Mouse (Mus musculus): Measurements from ENCODE around the gene Prkd2.

Prkd2 gene

DNA sequence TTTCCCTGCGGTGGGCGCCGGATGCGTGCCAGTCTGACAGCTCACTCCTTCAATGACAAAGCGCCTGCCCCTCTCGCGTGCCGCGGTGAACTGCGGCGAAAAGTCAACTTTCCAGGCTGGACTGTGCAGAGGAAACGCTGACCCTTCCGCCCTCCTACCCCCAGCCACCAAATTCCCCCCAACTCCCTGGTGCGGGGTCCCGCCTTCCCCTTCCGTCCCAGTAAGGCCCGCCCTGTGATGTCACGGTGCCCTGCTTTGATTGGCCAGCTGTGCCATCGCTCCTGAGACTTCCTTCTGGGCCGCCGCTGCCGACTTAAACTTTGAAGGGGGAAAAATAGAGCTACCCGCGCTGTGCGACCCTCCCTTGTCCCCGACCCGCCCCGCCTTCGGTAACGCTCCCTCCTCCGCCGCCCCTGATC lies at the start of gene Prkd2:
Prkd2 (plus strand) TSS at position 258 of the 419 bp plus-strand sequence.
- peak; percentile 92 for DNase-seq (ENCODE audit: low spot score)

DNA sequence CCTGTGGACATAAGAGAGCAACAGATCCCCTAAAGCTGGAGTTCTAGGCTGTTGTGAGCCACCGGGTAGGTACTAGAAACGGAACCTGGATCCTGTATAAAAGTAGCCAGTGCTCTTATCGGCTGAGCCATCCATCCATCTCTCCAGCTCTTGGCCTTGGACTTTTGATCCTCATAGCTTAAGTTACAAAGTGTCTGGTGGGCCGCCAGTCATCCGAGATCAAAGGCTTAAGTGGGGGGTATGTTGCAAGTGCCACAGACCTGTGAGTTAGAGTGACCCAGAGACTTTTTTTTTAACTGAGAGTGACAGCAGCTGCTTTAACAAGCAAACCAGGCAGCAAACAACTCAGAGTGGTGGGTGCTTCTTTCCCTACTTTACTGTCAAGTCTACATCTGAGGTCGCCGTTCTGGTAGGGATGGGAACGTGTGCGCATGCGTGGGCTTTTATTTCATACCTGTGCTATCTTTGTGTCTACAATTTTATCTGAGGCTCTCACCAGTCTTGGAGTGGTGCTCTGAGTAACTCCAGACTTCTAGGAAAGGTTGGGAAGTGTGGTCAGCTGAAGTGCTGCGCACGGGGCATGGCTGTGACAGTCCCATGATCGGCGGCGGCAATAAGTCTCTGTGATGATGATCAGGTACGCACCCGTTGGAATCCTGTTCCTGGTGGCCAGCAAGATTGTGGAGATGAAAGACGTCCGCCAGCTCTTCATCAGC lies 49.5 kb upstream of the Prkd2 start:
- no peak for DNase-seq (ENCODE audit: low spot score)

DNA sequence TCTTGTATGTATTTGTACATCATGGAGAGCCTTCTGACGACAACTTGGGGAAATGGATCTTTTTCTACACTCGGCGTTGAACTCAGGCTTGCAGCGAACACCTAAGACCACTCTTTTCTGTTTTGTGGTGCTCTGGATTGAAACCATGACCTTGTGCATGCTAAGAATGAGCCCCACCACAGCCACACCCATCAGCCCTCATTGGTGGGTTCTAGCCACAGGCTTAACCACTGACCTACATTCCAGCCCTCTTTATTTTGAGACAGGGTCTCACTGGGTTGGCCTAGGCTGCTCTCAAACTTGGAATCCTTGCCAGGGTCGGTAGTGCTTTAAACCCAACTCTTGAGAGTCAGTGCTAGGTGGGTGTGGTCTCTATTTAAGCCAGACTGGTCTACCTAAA lies 47.8 kb upstream of the Prkd2 start:
- no peak for DNase-seq (ENCODE audit: low spot score)

DNA sequence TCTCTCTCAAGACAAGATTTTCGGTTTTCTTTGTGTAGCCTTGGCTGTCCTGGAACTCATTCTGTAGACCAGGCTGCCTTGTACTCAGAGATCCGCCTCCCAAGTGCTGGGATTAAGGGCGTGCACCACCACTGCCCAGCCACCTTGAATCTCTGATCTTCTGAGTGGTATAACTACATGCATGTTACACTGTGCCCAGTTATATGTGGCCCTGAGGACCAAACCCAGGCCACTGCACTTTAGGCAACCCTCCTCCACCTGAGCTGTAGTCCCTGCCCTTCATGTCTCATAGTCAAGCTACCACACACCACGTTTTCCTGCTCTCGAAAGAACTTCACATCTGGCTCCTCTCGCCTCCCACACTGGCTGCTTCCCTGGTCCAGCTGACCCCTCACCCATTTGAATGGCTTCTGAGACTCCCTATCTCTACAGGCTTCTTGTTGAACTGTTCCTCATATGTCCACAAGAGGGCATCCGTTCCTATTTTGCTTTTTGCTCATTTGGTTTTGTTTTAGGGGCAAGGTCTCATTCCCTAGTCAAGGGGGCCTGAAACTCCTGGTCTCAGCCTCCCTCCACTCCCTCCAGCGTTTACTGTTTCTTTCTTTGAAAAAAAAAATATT lies 38.2 kb upstream of the Prkd2 start:
- DNase-seq (ENCODE audit: low spot score): no peak

DNA sequence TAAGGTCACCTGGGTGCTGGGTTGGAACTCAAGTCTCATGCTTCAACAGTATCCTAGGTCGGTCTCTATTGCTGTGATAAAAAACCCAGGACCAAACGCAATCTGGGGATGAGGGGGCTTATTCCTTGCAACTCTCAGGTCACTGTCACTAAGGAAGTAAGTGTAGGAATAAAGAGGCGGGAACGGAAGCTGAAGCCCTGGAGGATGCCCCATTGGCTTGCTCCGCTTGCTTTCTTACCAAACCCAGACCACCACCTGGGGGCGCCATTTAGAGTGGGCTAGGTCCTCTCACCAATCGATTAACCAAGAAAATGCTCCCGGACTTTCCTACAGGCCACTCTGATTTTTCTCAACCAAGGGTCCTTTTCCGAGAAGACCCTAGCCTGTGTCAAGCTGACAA lies 34.8 kb upstream of the Prkd2 start:
- no peak for DNase-seq (ENCODE audit: low spot score)

DNA sequence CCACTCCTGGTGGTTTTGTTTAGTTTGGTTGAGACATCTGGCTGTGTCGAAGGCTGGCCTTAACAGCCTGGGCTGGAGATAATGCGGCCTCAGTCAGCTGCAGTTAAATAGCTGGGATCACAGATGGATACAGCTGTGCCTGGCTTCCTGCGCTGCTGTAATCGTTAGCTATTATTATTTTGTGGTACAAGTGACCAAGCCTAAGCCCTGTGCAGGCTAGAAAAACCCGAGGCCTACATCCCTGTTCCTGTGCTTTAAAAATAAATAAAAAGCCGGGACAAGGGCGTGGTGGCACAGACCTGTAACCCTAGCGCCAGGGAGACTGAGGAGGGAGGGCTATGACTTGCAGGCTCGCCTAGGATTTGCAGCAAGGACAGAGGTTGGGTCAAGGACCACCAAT lies 34.1 kb upstream of the Prkd2 start:
- no peak for DNase-seq (ENCODE audit: low spot score)

DNA sequence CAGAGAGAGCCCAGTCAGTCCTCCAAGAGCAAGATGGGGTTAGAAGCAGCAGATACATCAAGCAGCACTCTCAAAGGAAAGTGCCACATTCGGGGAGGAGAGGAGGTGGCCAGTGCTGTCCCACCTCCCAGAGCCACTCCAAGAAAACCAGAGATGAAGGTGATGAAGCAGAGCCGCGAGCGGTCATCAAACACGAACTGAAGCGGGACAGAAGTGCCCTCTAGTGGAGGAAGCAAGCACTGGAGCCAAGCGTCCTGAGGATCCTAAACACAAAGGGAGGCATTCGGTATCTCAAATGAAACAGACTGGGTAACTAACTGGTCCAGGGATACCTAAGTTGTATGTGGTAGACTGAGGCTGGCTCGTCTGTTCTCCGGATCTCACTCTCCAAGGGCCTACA lies 33.0 kb upstream of the Prkd2 start:
- peak; percentile 72 for DNase-seq (ENCODE audit: low spot score)

DNA sequence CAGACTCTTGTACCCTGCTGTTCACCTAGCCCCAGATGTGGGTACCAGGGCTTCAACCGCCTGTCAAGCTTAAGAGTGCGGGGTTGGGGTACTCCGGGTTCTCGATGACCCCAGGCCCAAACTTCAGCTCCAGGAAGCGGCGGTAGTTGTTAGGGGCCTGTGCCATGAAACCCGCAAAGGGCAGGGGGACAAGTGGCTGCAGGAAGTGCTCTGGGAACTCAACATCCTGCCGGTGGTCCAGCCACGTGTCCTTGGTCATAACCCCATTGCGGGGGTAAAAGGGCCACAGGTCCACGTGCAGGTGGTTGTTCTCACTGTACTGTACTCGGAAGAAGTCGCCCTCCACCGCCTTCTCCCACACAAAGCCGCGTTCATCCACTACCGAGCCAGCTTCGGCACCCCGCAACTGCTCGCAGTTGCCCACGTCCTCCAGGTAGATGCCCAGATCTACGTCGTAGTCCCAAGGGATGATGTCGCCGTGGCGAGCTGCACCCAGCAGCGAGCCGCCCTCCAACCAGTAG lies 32.2 kb upstream of the Prkd2 start:
- DNase-seq (ENCODE audit: low spot score): no peak

DNA sequence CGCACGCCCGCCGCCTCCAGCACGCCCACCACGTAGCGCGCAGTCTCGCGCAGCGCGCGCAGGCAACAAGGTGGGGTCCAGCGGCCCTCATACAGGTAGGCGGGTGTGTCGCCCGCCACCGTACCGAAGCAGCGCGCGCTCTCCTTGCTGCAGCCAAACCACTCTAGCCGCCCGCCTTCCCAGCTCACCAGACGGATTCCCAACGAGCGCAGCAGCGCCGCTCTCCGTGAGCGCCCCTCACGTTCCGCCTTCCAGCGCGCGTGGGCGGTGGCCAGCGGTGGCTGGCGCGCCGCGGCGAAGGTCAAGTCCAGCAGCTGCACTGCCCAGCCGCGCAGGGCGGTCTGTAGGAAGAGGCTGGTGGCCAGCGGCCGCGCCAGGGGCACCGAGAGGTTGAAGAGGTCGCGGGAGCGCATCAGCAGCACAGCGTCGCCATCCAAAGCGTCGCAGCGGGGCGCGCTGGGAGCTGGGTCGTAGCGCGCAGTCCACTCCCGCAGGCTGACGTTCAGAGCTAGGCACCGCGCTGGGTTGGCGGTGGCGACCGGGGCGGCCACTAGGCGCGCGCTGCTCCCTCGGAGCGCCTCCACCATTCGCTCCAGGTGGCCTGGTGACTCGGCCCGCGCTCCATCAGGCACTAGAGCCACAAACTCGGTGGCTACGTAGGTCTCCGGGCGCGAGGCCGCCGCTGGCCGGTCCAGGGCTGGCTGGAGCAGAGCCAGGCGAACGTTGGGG lies 31.6 kb upstream of the Prkd2 start:
- DNase-seq (ENCODE audit: low spot score): no peak

DNA sequence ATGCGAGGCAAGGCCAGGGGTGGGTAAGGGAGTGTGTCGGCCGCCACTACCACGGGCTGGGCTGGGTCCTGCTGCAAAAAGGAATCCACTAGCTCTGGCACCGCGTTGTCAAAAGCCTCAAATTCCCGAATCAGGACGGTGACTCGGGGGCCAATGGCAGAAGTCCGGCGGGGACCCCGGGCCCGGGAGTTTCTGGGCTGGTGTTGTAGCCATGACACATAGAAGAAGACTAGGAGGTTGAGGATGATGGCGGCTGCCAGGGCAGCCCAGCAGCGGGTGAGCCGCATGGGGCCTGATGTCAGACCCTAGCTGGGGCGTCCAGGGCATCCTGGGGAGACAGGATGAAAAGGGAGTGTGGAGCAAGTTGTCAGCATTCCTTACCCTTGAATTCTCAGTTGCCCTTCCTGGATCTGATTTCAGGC lies 31.0 kb upstream of the Prkd2 start:
- no peak for DNase-seq (ENCODE audit: low spot score)

DNA sequence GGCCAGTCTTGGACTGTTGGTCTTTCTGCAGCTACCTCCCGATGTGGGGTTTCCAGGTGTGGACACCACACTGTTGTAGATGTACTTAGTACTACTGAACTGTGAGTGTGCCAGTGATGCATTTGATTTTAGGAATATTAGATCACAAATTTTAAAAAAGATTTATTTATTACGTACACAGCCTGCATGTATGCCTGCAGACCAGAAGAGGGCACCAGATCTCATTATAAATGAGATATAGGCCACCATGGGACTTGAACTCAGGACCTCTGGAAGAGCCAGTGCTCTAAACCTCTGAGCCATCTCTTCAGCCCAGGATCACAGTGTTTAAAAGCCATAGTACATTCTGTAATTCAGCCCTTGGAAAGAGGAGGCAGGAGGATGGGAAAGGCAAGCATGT lies 30.2 kb upstream of the Prkd2 start:
- DNase-seq (ENCODE audit: low spot score): no peak

DNA sequence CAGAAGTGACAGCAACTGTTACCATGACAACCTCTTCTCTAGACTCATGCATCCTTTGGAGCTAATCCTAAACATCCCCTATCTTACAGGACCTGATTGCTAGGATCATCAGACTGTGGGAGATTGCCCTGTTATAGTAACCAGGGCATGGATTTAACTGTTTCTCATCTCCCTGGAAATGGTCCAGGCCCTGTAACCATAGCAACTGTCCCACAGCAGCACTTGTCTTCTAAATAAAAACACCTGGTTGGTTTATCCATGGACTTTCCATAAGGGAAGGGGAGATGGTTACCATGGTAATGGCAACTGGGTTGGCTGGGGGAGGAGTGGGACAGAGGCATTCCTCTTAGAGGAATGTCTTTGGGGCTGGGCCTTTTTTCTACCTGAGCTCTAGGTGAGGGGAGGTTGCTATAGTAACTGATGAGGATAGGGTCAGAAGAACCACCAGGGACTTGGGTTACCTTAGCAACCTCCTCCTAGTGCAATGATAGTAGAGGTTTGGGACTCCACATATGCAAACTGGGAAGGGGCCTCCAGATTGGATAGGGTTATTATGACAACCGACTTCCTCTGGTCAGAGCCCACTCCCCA lies 27.3 kb upstream of the Prkd2 start, which contains the start of gene Strn4:
Strn4 (plus strand) TSS at position 539 of the 591 bp plus-strand sequence.
- DNase-seq (ENCODE audit: low spot score): no peak

DNA sequence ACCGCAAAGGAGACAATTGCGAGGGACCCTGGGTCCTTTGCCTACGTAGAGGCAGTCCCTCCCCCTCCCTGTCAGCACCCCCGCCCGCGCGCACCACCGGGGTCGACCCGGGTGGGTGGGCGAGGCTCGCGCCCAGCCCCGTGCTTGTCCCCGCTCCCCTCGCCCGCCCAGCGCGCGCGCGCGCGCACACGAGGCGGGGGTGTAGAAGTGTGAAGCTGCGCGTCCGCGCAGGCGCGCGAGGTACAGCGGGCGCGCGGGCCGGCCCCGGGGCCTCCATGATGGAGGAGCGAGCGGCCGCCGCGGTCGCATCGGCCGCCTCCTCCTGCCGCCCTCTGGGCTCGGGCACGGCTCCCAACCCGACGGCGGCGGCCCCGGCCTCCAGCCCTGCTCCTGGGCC lies 26.6 kb upstream of the Prkd2 start:
- DNase-seq (ENCODE audit: low spot score): peak; percentile 77

DNA sequence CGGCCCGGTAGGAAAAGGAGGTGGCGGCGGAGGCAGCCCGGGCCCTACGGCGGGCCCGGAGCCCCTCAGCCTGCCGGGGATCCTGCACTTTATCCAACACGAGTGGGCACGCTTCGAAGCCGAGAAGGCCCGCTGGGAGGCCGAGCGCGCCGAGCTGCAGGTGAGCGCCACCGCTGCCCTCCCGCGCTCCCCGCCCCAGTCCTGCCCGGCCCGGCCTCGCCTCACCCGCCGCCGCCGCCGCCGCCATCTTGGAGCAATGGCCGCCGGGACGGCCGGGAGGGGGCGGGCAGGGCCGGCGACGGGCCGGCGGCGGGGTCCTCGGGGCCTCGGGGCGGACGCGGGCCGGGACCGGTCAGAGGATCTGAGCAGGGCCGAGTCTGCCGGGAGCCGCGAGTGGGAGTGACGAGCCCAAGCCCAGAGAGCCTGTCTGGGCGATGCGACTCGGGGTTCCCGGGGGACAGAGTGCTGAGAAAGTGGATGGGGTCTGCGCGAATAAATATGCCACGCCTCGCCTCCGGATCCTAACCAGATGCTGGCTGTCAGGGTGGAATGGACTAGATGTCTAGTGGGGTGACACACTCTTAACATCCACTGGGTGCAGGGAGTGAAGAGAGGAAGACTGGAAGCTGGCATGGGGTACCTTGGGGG lies 26.1 kb upstream of the Prkd2 start, which contains the start of gene Fkrp:
Fkrp (minus strand) TSS at position 258 of the 648 bp plus-strand sequence.
- DNase-seq (ENCODE audit: low spot score): peak; percentile 51

DNA sequence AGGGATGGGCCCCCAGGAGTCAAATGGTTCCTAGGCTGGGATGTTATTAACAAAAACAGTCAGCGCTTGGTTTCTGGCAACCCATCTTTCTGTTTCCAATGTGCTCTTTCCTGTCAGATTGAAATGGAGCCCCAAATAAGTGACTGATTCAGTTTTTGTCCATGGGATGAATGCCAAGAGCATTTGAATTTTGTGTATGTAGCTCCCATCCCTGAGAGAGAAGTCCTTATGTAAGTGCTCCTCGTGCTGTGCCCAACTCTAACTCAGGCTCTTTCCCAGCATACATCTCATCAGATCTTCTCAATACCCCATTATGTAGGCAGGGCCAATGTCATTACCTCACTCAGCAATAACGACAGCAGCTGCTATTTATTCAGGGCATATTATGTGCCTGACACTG lies 25.0 kb upstream of the Prkd2 start:
- no peak for DNase-seq (ENCODE audit: low spot score)

DNA sequence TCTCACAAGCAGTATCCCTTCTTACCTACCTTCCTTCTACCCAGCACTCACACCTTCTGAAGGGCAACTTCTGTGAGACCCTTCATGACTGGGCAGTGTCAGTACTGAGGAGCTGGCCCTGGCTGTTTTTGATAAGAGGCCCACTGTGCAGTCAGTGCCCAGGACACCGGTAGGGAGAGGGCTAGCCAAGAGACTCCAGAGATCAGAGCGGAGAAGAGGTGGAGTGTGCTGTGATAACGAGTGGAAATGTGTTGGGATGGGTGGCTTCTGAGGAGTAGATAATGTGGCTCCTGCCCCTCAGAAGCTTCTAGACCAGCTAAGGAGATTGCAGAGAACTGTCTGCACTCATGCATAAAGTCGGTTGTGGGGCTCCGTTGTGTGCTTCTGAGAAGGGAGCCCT lies 22.9 kb upstream of the Prkd2 start:
- no peak for DNase-seq (ENCODE audit: low spot score)

DNA sequence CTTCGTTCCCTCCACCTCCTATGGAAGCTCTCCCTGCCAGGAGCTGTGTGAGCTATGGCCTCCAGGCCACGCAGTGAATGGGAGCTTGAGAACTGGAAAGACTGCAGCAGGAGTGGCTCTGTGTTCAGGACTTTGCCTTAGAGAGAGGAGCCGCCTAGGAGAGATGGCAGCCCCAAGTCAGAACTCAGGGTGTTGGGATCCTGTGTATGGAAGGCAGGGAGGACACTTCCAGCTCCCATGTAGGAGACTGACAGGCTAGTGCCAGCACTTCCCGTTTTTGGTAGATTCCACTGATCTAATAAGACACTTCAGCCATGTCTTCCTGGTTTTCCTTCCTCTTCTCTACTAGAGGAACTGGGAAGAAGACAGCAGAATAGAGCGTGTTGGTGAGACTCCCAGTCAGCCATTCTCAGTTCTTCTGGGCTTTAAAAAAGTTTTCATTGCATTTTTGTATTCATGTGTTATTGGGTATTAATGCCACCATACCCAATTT lies 22.4 kb upstream of the Prkd2 start:
- DNase-seq (ENCODE audit: low spot score): no peak

DNA sequence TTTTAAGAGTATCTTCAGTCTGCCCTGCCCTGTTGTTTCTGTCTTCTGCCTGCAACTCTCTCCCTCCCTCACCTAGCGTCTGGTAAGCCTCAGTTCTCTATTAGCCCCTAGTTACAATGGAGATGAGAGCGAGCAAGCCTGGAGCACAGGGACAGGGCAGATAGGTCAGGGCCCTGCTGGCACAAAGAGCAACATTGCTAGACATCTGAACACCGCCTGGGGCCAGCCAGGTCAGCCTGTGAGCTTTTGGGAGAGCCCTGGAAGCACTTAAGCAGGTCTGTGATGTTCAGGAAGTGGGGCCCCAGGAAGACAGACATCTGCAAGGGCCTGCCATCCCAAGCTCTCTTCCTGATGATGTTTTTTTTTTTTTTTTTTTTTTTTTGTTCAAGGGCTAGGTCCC lies 21.6 kb upstream of the Prkd2 start:
- no peak for DNase-seq (ENCODE audit: low spot score)

DNA sequence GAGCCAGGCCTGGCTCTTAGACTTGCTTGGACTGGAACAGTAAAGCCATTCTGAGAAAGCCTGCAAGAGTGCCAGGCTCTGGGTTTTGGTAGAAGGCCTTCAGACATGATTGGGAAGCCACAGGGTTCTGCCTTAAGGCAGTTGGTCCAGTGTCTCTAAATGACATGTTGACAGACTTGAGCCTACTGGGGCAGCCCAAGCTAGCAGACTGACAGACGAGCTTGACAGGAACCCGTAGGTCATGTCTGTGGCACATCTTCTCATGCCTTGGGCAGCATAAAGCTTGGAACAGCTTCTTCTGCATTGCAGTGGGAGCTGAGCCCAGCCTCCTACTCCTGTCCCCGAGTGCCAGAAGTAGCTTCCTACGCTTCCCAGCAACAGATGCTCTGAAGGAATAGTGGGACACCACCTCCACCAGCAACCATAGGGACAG lies 21.0 kb upstream of the Prkd2 start:
- no peak for DNase-seq (ENCODE audit: low spot score)

DNA sequence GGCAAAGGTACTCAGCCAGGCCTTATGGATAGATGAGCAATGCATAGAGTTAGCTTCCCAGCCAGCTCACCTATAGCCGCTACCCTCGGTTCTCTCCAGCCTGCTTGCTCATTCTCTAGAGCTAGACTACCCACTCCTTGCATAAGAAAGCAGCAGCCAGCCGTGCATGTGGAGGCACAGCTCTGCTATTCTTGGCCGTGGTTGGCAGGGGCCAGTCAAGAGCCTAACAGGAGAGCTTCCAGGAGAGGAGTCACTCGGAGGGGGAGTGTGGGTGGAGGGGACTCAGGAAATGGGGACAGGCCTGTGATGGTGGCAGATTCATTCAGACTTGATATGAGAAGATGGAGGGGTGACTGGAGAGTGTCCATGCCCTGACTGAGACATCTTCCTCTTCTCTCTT lies 19.0 kb upstream of the Prkd2 start:
- DNase-seq (ENCODE audit: low spot score): no peak

DNA sequence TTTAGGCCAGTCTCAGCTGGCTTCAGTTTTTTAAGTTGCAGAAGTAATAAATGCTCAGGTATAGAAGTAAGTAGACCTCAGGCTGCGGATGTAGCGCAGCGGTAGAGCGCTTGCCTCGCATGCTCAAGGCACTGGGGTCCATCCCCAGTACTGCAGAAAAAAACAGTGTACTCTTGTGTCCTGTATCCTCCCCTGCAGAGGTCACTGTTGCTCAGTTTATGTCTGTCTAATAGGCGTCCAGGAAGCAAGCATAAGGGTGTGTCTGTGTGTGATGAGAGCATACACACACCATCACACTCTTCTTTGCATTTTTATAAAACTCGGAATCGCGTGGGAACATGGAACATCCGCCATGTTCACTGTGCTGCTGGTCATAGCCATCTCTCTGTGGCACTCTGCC lies 16.9 kb upstream of the Prkd2 start:
- DNase-seq (ENCODE audit: low spot score): no peak

DNA sequence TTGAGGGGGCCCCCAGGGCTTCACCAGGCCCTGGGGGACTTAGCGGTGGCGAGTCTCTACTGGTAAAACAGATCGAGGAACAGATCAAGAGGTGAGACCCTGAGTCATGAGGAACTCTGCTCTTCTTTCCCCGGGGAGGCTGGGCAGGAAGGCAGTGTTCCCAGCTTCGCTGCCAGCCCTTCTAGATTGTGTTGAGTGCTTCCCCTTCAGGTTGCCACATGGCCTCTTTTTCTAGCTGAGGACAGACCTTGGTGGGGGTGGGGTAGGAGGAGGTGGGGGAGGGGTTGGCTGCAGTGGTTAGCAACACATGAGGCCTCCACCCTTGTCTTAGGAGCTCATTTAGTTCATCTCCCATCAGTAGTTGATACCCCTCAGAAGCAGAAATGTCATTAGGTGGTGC lies 16.1 kb upstream of the Prkd2 start:
- no peak for DNase-seq (ENCODE audit: low spot score)
